Mouse (Mus musculus): Measurements from ENCODE around the gene Fndc7. TPM values are rescaled to one million over a fixed set of nuclear protein-coding genes. Genes with fewer than 3 reads are reported as not detected.

The Fndc7 gene
- polyA plus RNA-seq, 1 experiment from 2014 or later, result 0.05 TPM

- no peaks in the 10 kb centered on the region for H3K27me3 ChIP-seq
- H3K4me2 ChIP-seq, result peak within 1 kb of the TSS; percentile 99
- H3K4me1 ChIP-seq (replicated peaks), result peaks cover 23% of the 10 kb centered on the region
- WGBS, result under 1% methylated on average over 53 of the region's 53 CpGs
- peak within 1 kb of the TSS; percentile 84 for H3K9ac ChIP-seq
- peak; percentile 99 for ATAC-seq (ENCODE audit: low FRiP score, low read depth)
- peaks cover 8% of the 10 kb centered on the region for H3K36me3 ChIP-seq
- peak within 1 kb of the TSS; percentile 98 for H3K27ac ChIP-seq (replicated peaks)
- peak within 1 kb of the TSS; percentile 99 for H3K4me3 ChIP-seq
- H3K9me3 ChIP-seq, result no peaks in the 10 kb centered on the region
Measured at GRCm38 (mm10) chr3:108911548-108912413, 22.0 kb upstream of the Fndc7 start, which contains the start of gene Prpf38b. TSS of gene Prpf38b (minus strand) at chr3:108911727.

DNA sequence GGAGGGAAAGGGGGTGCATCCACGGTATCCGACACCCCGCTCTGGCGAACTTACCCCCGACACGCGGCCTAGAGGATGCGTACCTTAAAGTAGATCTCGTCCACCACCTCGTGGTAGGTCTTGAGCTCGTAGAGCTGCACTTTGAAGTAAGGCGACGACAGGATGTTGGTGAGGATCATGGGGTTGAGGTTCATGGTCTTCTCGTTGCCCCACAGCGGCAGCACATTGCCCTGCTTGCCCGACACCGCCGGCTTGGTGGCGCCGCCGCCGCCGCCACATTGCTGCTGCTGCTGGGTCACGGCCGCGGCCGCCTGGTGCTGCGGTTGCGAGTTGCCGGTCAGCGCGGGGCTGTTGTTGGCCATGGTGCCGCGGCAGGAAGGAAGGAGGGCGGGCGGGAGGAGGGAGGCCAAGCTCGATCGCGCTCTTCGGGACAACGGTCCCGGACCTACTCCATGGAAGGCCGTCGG, 21.3 kb upstream of the Fndc7 start:
- peak overlapping the region; percentile 99 for H3K4me2 ChIP-seq
- peak overlapping the region; percentile 99 for H3K4me3 ChIP-seq
- no peaks in the 10 kb centered on the region for H3K9me3 ChIP-seq
- H3K27ac ChIP-seq (replicated peaks), result peak overlapping the region; percentile 98
- H3K4me1 ChIP-seq (replicated peaks), result peaks cover 23% of the 10 kb centered on the region
- peaks cover 13% of the 10 kb centered on the region for H3K36me3 ChIP-seq
- peak overlapping the region; percentile 84 for H3K9ac ChIP-seq
- peak; percentile 92 for ATAC-seq (ENCODE audit: low FRiP score, low read depth)
- H3K27me3 ChIP-seq, result no peaks in the 10 kb centered on the region
- 0% methylated on average over 39 of the region's 44 CpGs for WGBS

GRCm38 (mm10) chr3:108910303-108911080, 20.7 kb upstream of the Fndc7 start:
- Histone ChIP-seq H3K36me3 (peaks cover 17% of the 10 kb centered on the region), H3K9ac (peak overlapping the region; percentile 84), H3K27me3 (no peaks in the 10 kb centered on the region), H3K27ac (replicated peaks) (peak overlapping the region; percentile 98), H3K9me3 (no peaks in the 10 kb centered on the region), H3K4me3 (peak overlapping the region; percentile 99), H3K4me2 (peak overlapping the region; percentile 99), H3K4me1 (replicated peaks) (peaks cover 23% of the 10 kb centered on the region)
- no peak for ATAC-seq (ENCODE audit: low FRiP score, low read depth)
- WGBS, result under 1% methylated on average over 32 of the region's 32 CpGs

DNA sequence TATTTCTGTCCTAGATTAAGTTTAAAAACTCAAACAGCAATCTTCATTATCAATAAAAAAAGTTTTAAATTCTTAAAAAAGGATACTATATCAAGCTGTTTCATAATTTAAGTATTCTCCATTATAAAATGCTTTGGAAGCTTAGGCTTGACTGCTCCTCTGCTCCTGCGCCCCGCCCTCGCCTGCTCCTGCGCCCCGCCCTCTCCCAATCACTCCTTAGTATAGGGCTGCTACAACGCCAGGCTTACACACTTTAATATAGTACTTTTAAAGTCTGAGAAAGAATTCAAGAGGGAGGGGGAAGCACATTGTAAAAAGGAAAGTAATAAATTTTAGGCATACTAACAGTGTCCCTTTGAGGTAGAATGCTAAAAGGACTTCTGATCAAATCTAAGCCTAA, 13.1 kb upstream of the Fndc7 start:
- Histone ChIP-seq H3K4me2 (no peak overlapping the region), H3K36me3 (peaks cover 47% of the 10 kb centered on the region), H3K27ac (replicated peaks) (no peak overlapping the region), H3K9ac (no peak overlapping the region), H3K4me3 (no peak overlapping the region), H3K9me3 (no peaks in the 10 kb centered on the region), H3K27me3 (no peaks in the 10 kb centered on the region), H3K4me1 (replicated peaks) (no peaks in the 10 kb centered on the region)
- WGBS, result 95% methylated on average over 6 of the region's 6 CpGs
- ATAC-seq (ENCODE audit: low FRiP score, low read depth), result no peak

DNA sequence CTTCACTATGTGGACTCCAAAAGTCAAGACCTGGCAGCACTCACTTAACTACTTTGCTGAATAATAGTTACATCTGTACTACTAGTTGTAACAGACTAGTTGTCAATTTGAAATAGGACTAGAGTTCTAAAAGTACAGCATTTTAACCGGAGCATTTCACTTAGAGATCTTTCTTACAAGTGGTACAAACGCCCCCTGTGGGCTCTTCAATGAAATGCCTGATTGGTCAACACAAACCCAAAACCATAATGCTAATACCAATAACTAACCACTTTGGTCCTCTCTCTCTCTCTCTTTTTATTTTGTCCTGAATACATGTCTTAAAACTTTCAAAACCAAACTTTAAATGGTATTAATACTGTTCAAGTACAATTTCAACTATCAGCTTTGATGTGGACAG, 12.2 kb upstream of the Fndc7 start:
- no peak for ATAC-seq (ENCODE audit: low FRiP score, low read depth)
- Histone ChIP-seq H3K4me3 (no peak overlapping the region), H3K36me3 (peaks cover 41% of the 10 kb centered on the region), H3K27ac (replicated peaks) (no peak overlapping the region), H3K27me3 (no peaks in the 10 kb centered on the region), H3K4me2 (no peak overlapping the region), H3K9me3 (no peaks in the 10 kb centered on the region), H3K9ac (no peak overlapping the region), H3K4me1 (replicated peaks) (no peaks in the 10 kb centered on the region)
- 57% methylated on average over 2 of the region's 2 CpGs for WGBS

DNA sequence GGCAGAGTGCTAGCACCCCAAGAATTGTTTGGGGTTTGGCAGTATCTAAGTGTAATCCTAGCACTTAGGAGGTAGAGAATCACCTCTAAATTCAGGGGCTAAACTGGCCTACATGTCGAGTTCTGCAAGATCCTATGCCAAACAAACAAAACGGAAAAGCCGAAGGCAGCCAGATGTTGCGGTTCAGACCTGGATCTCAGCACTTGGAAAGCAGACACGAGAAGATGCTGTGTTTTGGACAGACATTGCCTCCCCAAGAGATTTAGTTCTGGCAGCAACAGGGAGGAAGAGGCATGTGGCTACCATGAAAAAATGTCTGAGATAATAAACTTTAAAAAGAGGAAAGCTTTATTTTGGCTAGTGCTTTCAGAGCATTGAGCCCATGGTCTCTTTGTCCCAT, 10.9 kb upstream of the Fndc7 start:
- no peak overlapping the region for H3K9ac ChIP-seq
- no peak overlapping the region for H3K4me3 ChIP-seq
- ATAC-seq (ENCODE audit: low FRiP score, low read depth), result no peak
- peaks cover 31% of the 10 kb centered on the region for H3K36me3 ChIP-seq
- no peaks in the 10 kb centered on the region for H3K9me3 ChIP-seq
- H3K4me2 ChIP-seq, result no peak overlapping the region
- H3K27me3 ChIP-seq, result no peaks in the 10 kb centered on the region
- H3K27ac ChIP-seq (replicated peaks), result no peak overlapping the region
- 80% methylated on average over 5 of the region's 5 CpGs for WGBS
- H3K4me1 ChIP-seq (replicated peaks), result no peaks in the 10 kb centered on the region

- Histone ChIP-seq H3K27ac (replicated peaks) (no peak overlapping the region), H3K4me2 (no peak overlapping the region), H3K4me1 (replicated peaks) (no peaks in the 10 kb centered on the region), H3K27me3 (no peaks in the 10 kb centered on the region), H3K4me3 (no peak overlapping the region), H3K36me3 (peaks cover 27% of the 10 kb centered on the region), H3K9ac (no peak overlapping the region), H3K9me3 (no peaks in the 10 kb centered on the region)
- WGBS, result 91% methylated on average over 3 of the region's 3 CpGs
- ATAC-seq (ENCODE audit: low FRiP score, low read depth), result no peak
Measured at GRCm38 (mm10) chr3:108900147-108900546, 10.3 kb upstream of the Fndc7 start.

- no peak overlapping the region for H3K4me2 ChIP-seq
- no peak overlapping the region for H3K9ac ChIP-seq
- H3K36me3 ChIP-seq, result peaks cover 12% of the 10 kb centered on the region
- no peak for ATAC-seq (ENCODE audit: low FRiP score, low read depth)
- 93% methylated on average over 4 of the region's 4 CpGs for WGBS
- H3K9me3 ChIP-seq, result no peaks in the 10 kb centered on the region
- H3K4me3 ChIP-seq, result no peak overlapping the region
- H3K27me3 ChIP-seq, result no peaks in the 10 kb centered on the region
- H3K4me1 ChIP-seq (replicated peaks), result no peaks in the 10 kb centered on the region
- H3K27ac ChIP-seq (replicated peaks), result no peak overlapping the region
Measured at GRCm38 (mm10) chr3:108898640-108899039, 8.8 kb upstream of the Fndc7 start.

DNA sequence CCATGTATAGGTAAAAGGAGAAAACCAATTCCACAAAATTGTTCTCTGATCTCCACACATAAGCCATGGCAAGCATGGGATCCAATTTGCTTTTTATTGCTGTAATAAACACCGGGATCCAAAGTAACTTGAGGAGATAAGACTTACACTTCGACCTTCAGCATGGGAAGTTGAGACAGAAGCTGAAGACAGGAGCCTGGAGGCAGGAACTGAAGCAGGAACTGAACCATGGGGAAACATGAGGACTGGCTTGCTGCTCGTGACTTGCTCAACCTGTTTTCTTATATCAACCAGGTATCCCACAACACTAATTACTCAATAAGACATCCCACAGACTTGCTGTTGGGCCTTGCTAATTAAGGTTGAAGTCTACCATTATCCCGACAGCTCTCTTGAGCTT, 3.1 kb upstream of the Fndc7 start:
- H3K4me3 ChIP-seq, result no peak overlapping the region
- H3K36me3 ChIP-seq, result no peaks in the 10 kb centered on the region
- no peak overlapping the region for H3K27ac ChIP-seq (replicated peaks)
- ATAC-seq (ENCODE audit: low FRiP score, low read depth), result no peak
- H3K9me3 ChIP-seq, result no peaks in the 10 kb centered on the region
- H3K27me3 ChIP-seq, result no peaks in the 10 kb centered on the region
- H3K9ac ChIP-seq, result no peak overlapping the region
- H3K4me2 ChIP-seq, result no peak overlapping the region
- no peaks in the 10 kb centered on the region for H3K4me1 ChIP-seq (replicated peaks)
- 79% methylated on average over 4 of the region's 4 CpGs for WGBS

DNA sequence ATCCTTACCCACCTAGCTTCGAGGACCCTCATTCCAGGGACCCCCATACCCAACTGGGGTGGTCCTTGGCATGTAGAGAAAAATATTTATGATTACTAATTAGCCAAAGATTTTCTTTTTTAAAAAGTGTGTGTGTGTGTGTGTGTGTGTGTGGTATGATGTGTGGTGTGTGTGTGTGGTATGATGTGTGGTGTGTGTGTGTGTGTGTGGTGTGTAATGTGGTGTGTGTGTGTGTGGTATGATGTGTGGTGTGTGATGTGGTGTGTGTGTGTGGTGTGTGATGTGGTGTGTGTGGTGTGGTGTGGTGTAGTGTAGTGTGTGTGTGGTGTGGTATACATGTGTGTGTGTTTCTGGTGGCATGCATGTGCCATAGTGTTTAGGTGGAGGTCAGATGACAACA, 2.3 kb upstream of the Fndc7 start:
- 84% methylated on average over 1 of the region's 1 CpGs for WGBS
- ATAC-seq (ENCODE audit: low FRiP score, low read depth), result no peak
- Histone ChIP-seq H3K4me3 (no peak overlapping the region), H3K9ac (no peak overlapping the region), H3K4me1 (replicated peaks) (no peaks in the 10 kb centered on the region), H3K36me3 (no peaks in the 10 kb centered on the region), H3K27me3 (no peaks in the 10 kb centered on the region), H3K9me3 (no peaks in the 10 kb centered on the region), H3K27ac (replicated peaks) (no peak overlapping the region), H3K4me2 (no peak overlapping the region)

GRCm38 (mm10) chr3:108887618-108887975, 2.2 kb downstream of the Fndc7 start:
- peaks cover 7% of the 10 kb centered on the region; the same call in 1 of the 2 replicates for H3K4me1 ChIP-seq (replicated peaks)
- H3K4me2 ChIP-seq, result no peak overlapping the region
- H3K27me3 ChIP-seq, result no peaks in the 10 kb centered on the region
- H3K9me3 ChIP-seq, result no peaks in the 10 kb centered on the region
- H3K36me3 ChIP-seq, result no peaks in the 10 kb centered on the region
- H3K4me3 ChIP-seq, result no peak overlapping the region
- H3K9ac ChIP-seq, result no peak overlapping the region
- no peak overlapping the region for H3K27ac ChIP-seq (replicated peaks)
- WGBS, result 95% methylated on average over 3 of the region's 3 CpGs
- ATAC-seq (ENCODE audit: low FRiP score, low read depth), result no peak

GRCm38 (mm10) chr3:108886934-108887617, 2.7 kb downstream of the Fndc7 start:
- 57% methylated on average over 12 of the region's 12 CpGs for WGBS
- Histone ChIP-seq H3K4me1 (replicated peaks) (peaks cover 7% of the 10 kb centered on the region; the same call in 1 of the 2 replicates), H3K36me3 (no peaks in the 10 kb centered on the region), H3K9ac (no peak overlapping the region), H3K27ac (replicated peaks) (no peak overlapping the region), H3K4me3 (no peak overlapping the region), H3K27me3 (no peaks in the 10 kb centered on the region), H3K9me3 (no peaks in the 10 kb centered on the region), H3K4me2 (no peak overlapping the region)
- ATAC-seq (ENCODE audit: low FRiP score, low read depth), result no peak
